Mouse (Mus musculus) left cerebral cortex, postnatal 36 days (tissue): ENCODE data around the gene Vwde. TPM values are rescaled to one million over a fixed set of nuclear protein-coding genes. Genes with fewer than 3 reads are reported as not detected.
A peak's percentile ranks its signal among the peaks of the same experiment; 100 is the strongest.

Source experiments
- DNase-seq, 2 experiments: peaks; one replicate each; pipeline ENCODE4 v3.0.0; 2021 to 2022; ENCODE audit warnings: low spot score in 2 of 2, mixed read lengths in 1 of 2
- intact Hi-C: fragments of 180-260 bp; cut with DNase I; formaldehyde crosslinking; loops from one replicate; pipeline ENCODE4 v1.15.1; 2025
- total RNA-seq, 2 experiments: library from RNA; stranded (reverse); gene quantifications; 2 replicates each; pipeline ENCODE4 v1.2.3; 2021

Vwde gene
- total RNA-seq: not detected

DNA sequence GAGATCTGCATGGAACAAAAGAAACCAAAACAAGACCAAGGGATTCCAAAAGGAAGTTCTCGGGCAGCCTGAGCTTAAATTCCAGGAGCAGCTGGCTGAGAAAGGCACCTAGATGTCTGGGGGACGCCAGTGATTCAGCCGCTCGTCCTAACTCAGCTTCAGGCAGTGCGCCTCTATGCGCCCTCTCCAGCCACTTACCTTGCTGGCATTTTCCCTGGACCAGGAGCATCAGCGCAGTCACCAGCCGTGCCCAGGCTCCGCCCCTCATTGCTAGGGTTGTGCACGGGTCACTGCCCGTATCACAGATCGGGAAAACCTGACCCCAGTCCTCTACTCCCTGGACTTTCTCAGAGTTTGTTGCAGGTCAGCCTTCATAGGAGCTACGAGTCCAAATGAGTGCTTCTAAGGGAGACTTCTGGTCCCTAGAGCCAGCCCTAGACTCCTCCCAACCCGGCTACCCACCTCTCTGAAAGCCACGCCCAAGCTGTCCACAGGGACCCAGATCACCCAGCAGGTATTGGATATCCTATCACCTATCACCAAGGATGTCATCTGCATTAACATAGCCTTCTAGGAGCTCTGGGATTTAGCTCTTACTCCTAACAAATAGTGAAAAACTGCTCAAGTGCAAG lies at the start of gene Vwde:
Gene Vwde (minus strand): TSS at position 370 of the 632 bp plus-strand sequence.
- no peak for DNase-seq
- intact Hi-C loops: no loop called here

DNA sequence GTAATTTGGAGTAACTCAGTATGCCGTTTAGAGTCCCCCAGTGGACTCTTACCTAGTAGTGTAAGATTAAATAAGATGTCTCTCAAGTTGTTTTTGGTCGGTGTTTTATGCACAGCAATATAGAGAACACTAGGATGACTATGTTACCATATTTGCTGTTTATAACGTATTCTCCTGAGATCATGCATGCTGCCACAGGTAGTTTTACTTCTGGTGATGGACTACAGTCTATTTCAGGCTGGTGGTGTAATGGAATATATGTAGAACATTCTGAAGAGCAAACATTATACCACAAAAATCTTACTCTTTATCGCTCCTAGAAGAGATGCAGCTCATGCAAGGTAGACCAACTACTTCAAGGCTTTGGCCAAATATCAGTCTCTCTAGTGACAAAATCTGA lies 30.6 kb upstream of the Vwde start:
- no peak for DNase-seq
- intact Hi-C loops: no loop called here

- no peak for DNase-seq
- intact Hi-C loops: no loop called here
Measured at GRCm38 (mm10) chr6:13248317-13248969, 23.7 kb upstream of the Vwde start.

DNA sequence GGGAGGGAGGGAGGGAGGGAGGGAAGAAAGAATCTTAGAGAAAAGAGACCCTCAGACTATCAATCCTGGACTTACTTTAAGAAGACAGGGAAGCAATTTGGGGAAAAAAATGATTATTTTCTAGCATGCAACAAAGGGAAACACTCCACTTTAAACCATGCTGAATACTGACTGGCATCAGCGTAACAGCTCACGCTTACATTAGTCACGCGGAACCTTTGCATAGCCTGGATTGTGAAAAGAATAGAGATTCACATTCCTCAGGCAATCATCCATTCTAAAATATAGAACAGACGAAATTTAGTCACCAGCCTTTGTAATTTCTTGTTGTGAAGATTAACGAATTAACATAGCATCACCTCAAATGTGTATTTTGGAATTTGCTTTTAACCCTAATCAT lies 18.6 kb downstream of the Vwde start:
- DNase-seq: no peak
- intact Hi-C loops: no loop called here

- intact Hi-C loops: no loop called here
- DNase-seq: no peak
Measured at GRCm38 (mm10) chr6:13197486-13197885, 27.3 kb downstream of the Vwde start.

GRCm38 (mm10) chr6:13186836-13187235 lies 37.9 kb downstream of the Vwde start:
- DNase-seq: no peak
- intact Hi-C loops: no loop called here

GRCm38 (mm10) chr6:13180061-13180460 lies 44.7 kb downstream of the Vwde start:
- no peak for DNase-seq
- intact Hi-C loops: no loop called here

DNA sequence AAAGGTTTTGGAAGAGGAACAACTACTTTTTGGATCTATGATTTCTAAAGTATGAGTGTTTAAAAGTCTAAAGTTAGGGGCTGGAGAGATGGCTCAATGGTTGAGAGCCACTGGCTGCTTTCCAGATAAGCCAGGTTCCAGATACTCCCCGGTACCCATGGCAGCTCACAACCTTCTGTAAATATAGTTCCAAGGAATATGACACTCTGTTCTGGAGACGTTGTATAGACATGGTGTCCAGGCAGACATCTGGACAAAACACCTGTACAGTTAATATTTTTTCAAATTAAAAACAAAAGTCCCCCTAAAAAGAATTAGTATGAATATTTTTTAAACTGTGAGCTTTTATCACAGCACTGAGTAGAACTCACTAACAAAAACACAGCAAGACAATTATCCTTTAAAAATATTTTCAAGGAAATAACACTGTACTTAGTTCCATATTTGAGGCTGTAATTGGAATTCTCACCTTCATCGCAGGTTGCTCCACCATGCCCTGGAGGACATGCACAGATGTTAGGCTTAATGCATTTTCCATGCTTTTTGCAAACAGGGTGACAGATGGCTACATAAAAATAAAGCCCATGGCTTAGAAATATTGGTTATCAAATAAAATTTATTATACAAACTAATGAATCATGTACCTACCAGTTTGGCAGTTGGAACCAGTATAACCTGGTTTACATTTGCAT lies 55.2 kb downstream of the Vwde start:
- intact Hi-C loops: no loop called here
- no peak for DNase-seq

DNA sequence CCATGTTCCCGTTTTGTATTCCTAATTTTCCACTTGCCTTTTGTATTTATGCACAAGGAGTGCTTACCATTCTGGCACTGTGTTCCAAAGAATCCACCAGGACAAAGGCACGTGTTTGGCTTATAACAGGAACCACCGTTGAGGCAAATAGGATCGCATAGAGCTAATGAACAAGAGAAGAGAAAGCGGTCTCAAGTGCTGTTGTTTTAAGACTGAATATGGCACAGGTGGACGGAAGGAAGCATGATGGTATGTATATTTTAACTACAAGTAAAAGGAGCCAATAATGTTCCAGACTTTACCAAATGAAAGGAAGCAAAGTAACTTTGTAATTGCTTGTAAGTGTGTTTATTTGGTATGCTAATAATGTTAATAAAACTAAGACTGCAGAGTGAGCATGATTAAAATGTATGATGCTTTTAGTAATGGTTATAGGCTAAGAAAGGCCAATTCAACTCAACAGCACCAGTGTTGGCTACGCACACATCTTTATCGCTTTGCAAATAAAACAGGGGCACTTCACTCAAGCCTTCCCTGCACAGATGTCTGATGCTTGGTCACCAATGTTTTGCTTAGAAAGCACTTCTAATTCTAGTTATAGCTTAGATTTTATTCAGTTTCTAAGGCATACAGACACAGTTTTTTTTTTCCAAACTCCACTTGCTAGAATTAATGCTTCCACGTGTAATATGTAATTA lies 58.4 kb downstream of the Vwde start:
- no peak for DNase-seq

DNA sequence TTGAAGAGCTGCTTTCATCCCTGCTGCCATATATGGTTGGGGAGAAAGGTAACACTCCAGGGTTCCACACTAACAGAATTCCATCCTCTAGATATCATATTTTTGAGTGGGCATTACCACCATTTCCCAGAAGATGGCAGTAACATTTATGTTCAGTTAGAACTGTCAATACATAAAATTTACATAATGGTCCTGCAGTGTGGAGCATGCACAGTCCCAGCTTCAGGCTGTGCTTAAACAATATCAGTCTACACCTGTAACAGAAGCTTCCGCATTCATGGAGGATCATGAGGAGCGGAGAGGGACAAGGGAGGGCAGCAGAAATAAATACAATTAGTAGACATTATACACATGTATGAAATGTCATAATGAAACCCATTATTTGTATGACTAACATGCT lies 65.3 kb downstream of the Vwde start:
- intact Hi-C loops: loop anchor here (5.0 kb wide), 1 partner anchor 123 kb away; no protein-coding TSS in a partner anchor
- no peak for DNase-seq

More for the DNA sequence above, 58.4 kb downstream of the Vwde start:
- intact Hi-C loops: no loop called here

- intact Hi-C loops: loop anchor here (2.0 kb wide), 2 partner anchors 403 to 803 kb away; no protein-coding TSS in a partner anchor
- DNase-seq: no peak
Measured at GRCm38 (mm10) chr6:13153888-13154697, 70.7 kb downstream of the Vwde start.

DNA sequence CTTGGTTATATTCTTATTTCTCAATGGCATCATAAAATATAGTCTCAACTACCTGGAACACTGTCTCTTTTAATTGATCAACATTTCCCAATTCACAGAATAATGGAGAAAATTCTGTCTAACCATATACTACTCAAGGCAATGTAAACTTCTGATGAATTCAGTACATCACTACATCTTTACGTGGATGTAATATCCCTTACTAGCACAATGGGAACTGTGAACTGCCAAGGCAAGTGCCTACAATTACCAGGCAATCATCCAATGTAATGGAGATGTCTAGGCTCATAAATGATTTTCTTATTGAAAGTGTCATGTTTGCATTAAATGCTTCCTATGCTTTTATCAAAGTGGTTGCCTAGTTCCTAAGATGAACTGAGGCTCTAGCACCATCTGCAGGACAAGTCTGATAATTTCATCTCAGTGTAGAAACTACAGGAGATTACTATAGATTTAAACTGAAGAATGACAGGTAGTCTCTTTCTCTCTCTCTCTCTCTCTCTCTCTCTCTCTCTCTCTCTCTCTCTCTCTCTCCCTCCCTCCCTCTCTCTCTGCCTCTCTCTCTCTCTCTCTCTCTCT lies 72.6 kb downstream of the Vwde start:
- DNase-seq: peak in 1 of 2 experiments; percentile 23
- intact Hi-C loops: loop anchor here (1.0 to 2.0 kb wide), 3 partner anchors 401 to 837 kb away; no protein-coding TSS in a partner anchor

DNA sequence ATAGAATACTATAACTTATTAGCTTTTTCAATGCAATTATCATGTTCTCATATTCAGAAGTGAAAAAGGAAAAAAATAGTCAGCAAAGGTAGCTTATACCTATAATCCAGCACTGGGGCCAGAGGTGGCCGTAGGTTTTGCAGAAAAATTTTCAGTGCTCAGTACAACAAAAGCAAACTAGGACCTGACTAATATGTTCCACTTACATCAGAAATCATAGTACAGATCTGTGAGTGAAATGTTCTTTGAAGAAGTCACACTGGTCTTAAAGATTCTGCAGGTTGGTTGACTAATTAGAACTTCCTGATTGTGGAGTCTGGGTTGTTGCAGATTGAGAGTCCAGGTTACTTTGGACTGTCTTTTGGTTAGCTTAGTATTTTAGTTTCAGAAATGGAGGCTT lies 87.5 kb downstream of the Vwde start:
- no peak for DNase-seq
- intact Hi-C loops: no loop called here

DNA sequence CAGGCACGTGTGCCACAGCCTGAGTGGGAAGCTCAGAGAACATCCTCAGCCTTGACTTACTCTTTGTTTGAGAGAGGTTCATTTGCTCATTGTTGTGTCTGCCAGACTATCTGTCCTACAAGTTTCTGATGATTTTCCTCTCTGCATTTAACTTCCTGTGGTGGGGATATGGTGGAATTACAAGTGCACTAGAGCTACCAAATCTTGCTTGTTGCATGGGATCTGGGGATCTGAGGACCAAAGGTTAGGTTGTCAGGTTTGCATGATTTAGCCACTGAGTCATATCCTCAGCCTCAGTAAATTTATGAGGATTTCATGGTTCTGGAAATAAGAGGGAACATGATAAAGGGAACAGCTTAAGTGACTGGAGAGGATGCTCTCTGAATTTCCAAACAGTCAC lies 116.1 kb downstream of the Vwde start:
- DNase-seq: no peak
- intact Hi-C loops: no loop called here

Other genes with a start within 250 kb of the Vwde start
- gene Tmem106b, start 155.2 kb downstream of the Vwde start, total RNA-seq: 100 to 1,000 TPM; 148 to 153 TPM